Mouse (Mus musculus) left cerebral cortex, adult 2 months (tissue): ENCODE data around the gene Mucl3. TPM values are rescaled to one million over a fixed set of nuclear protein-coding genes. Genes with fewer than 3 reads are reported as not detected.

Source experiments
- DNase-seq, 2 experiments: peaks; one replicate each; pipeline ENCODE4 v3.0.0; 2021 to 2022; ENCODE audit warnings: low spot score in 2 of 2, mixed read lengths in 1 of 2; ENCODE audit errors: extremely low spot score in 1 of 2
- H3K27ac ChIP-seq: fragments of 200-600 bp; 2 replicates; pipeline ENCODE4 v1.8.1; 2022
- H3K4me3 ChIP-seq: fragments of 200-600 bp; 2 replicates; pipeline ENCODE4 v1.8.1; 2022
- CTCF ChIP-seq: fragments of 200-600 bp; IDR thresholded peaks from 2 replicates; pipeline ENCODE4 v1.8.1; 2022; ENCODE audit warnings: antibody characterized with exemption, mild to moderate bottlenecking, moderate library complexity
- intact Hi-C: fragments of 180-260 bp; cut with DNase I; formaldehyde crosslinking; loops from one replicate; pipeline ENCODE4 v1.15.1; 2025
- long read RNA-seq, 2 experiments: library from polyadenylated mRNA; stranded (forward); transcript quantifications; one replicate each; pipeline ENCODE4 v2.0.0; 2021; ENCODE audit warnings: borderline mapping rate in 2 of 2
- total RNA-seq, 2 experiments: library from RNA; stranded (reverse); gene quantifications; 2 replicates each; pipeline ENCODE4 v1.2.3; 2021

The Mucl3 gene
- total RNA-seq: not detected
- long read RNA-seq, experiment 1: 0 reads
- long read RNA-seq, experiment 2: 0 reads

GRCm38 (mm10) chr17:35643609-35644236 is at the start of gene Mucl3:
TSS of gene Mucl3 (minus strand) at chr17:35643695.
- TF ChIP-seq CTCF: no peak
- intact Hi-C loops: no loop called here
- Histone ChIP-seq H3K27ac (no peak within 1 kb of the TSS), H3K4me3 (no peak within 1 kb of the TSS)
- DNase-seq: no peak

- H3K27ac ChIP-seq: no peak overlapping the region; the same call in 1 of the 2 replicates
- no peak for TF ChIP-seq CTCF
- no peak overlapping the region for H3K4me3 ChIP-seq
- no peak for DNase-seq
- intact Hi-C loops: no loop called here
These were observed 48.9 kb upstream of the Mucl3 start for GRCm38 (mm10) chr17:35692368-35692767.

GRCm38 (mm10) chr17:35691811-35692210 is 48.3 kb upstream of the Mucl3 start:
- DNase-seq: no peak
- no peak for TF ChIP-seq CTCF
- intact Hi-C loops: no loop called here
- no peak overlapping the region for H3K4me3 ChIP-seq
- no peak overlapping the region for H3K27ac ChIP-seq

- no peak for DNase-seq
- Histone ChIP-seq H3K27ac (no peak overlapping the region), H3K4me3 (no peak overlapping the region)
- intact Hi-C loops: no loop called here
- no peak for TF ChIP-seq CTCF
These were observed 46.6 kb upstream of the Mucl3 start for GRCm38 (mm10) chr17:35689936-35690645.

- no peak; the same call in 1 of the 2 replicates for TF ChIP-seq CTCF
- no peak overlapping the region for H3K4me3 ChIP-seq
These were observed 45.1 kb upstream of the Mucl3 start for GRCm38 (mm10) chr17:35688347-35689175.

GRCm38 (mm10) chr17:35685061-35685460 is 41.6 kb upstream of the Mucl3 start:
- H3K27ac ChIP-seq: no peak overlapping the region
- intact Hi-C loops: no loop called here

More at GRCm38 (mm10) chr17:35688347-35689175, 45.1 kb upstream of the Mucl3 start:
- H3K27ac ChIP-seq: no peak overlapping the region
- intact Hi-C loops: no loop called here
- DNase-seq: no peak

GRCm38 (mm10) chr17:35681986-35682385 is 38.5 kb upstream of the Mucl3 start:
- no peak overlapping the region for H3K27ac ChIP-seq
- no peak for TF ChIP-seq CTCF
- intact Hi-C loops: no loop called here
- DNase-seq: no peak
- H3K4me3 ChIP-seq: no peak overlapping the region

More at GRCm38 (mm10) chr17:35685061-35685460, 41.6 kb upstream of the Mucl3 start:
- H3K4me3 ChIP-seq: no peak overlapping the region
- no peak for DNase-seq
- no peak for TF ChIP-seq CTCF

GRCm38 (mm10) chr17:35680591-35680990 is 37.1 kb upstream of the Mucl3 start:
- no peak for TF ChIP-seq CTCF
- Histone ChIP-seq H3K27ac (no peak overlapping the region), H3K4me3 (no peak overlapping the region)
- DNase-seq: no peak
- intact Hi-C loops: no loop called here

- no peak; the same call in none of the 2 replicates for TF ChIP-seq CTCF
- H3K4me3 ChIP-seq: peak within 1 kb of the TSS; percentile 62
- H3K27ac ChIP-seq: peak within 1 kb of the TSS; percentile 62
- DNase-seq: peak; percentile 83 to 88
- intact Hi-C loops: loop anchor here (2.0 kb wide), 1 partner anchor 21 kb away; no protein-coding TSS in a partner anchor
These were observed 30.0 kb upstream of the Mucl3 start, which contains the start of gene Gtf2h4 for GRCm38 (mm10) chr17:35673416-35674035. TSS of gene Gtf2h4 (minus strand) at chr17:35673739.

GRCm38 (mm10) chr17:35672527-35672926 is 29.0 kb upstream of the Mucl3 start:
- intact Hi-C loops: loop anchor here (2.0 kb wide), 1 partner anchor 22 kb away; no protein-coding TSS in a partner anchor
- TF ChIP-seq CTCF: no peak
- H3K27ac ChIP-seq: no peak overlapping the region
- H3K4me3 ChIP-seq: no peak overlapping the region
- no peak for DNase-seq

GRCm38 (mm10) chr17:35671846-35672245 is 28.4 kb upstream of the Mucl3 start:
- DNase-seq: no peak
- intact Hi-C loops: loop anchor here (2.0 kb wide), 1 partner anchor 23 kb away; no protein-coding TSS in a partner anchor
- Histone ChIP-seq H3K27ac (no peak overlapping the region), H3K4me3 (no peak overlapping the region)
- TF ChIP-seq CTCF: no peak
